Mouse (Mus musculus) right cerebral cortex, postnatal 10 days (tissue): ENCODE measurements around the gene Dip2b.

Source experiments
- DNase-seq, 2 experiments: peaks; one replicate each; pipeline ENCODE4 v3.0.0; 2021; ENCODE audit warnings: low spot score in 2 of 2

Gene Dip2b

DNA sequence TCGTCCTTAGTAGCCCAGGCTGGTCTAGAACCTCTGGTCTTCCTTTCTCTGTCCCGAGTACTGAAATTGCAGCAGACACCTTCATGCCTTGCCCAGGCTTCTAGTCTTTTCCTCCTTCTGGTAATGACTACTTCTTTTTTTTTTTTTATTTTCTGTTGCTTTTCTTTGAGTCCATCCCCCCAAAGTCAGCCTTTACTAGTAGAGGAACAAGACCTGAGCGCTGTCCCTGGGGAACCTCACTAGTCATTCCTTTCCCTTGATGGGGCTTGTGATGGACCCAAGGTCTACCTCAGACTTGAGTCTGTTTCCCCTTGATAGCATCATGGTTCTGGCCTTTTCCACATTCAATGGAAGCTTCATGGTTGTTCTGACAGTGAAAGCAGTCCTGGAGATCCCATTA lies 179.6 kb downstream of the Dip2b start:
- no peak for DNase-seq

DNA sequence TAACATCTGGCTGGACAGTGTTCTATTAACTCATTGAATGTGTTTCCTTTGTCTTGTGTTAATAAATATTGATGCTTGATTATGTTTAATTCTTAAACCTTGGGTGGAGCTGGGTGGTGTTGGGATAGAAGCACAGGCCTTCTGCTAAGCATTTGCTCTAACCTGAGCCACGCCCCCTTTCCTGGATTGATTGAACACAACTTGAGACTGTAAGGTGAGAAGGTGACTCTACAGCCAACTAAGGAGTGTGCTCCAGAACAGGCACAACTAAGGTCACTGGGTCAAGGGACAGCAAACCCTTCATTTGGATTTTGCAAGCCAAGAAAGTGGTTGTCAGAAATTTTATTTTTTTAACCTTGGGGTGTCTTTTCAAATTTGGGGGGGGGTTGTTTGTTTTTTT lies 180.9 kb downstream of the Dip2b start:
- no peak for DNase-seq

DNA sequence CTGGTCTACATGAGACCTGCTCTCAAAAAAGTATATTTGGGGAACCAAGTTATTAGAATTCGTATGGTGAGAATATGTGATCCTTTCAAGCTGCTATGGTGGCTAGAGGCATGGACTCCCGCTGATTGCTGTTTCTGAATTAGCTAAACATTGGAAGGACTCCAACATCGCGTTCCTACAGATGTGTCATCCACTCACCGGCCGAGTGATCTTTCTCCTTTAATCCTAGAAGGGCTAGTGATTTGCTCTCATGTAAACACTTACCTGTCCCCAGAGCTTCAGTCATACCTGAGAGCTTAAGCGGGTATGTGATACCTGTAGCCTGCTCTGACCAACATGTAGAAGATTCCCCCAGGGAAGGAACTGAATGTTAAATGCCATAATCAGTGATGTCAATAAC lies 182.5 kb downstream of the Dip2b start:
- DNase-seq: no peak

DNA sequence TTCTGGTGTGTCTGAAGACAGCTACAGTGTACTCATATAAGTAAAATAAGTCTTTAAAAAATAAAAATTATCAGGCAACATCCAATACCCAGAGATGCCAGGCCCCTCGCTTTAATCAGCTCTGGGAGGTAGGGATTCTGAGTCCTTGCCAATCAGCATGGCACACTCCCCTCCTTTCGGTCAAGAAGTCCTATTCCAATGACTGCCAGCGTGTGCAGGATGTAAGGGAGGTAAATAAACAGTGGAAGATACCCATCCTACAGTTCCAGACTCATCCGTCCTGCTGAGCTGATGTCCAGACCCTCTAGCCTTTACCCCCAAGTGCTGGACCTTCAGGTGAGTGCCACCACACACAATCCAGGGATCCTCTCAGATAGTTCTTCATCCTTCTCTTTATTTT lies 186.9 kb downstream of the Dip2b start:
- no peak for DNase-seq

DNA sequence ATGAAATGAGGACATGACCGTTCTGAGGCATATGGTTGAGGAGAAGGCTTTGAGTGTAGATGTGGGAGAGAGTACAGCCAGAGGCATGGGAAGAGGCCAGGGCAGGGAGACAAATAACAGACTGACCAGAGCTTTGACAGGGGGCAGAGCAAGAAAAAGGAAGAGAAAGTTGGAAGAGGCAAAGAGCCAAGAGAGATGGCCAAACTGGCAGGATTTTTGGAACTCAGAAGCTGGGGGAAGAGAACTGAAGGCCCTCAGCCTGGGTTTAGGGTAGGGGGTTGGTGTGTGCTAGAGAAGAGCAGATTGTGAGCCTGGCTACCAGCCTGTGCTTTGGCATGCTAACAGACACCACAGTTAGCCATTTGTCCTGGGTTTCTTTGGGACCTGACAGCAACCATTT lies 187.4 kb downstream of the Dip2b start:
- peak; percentile 53 to 56 for DNase-seq

DNA sequence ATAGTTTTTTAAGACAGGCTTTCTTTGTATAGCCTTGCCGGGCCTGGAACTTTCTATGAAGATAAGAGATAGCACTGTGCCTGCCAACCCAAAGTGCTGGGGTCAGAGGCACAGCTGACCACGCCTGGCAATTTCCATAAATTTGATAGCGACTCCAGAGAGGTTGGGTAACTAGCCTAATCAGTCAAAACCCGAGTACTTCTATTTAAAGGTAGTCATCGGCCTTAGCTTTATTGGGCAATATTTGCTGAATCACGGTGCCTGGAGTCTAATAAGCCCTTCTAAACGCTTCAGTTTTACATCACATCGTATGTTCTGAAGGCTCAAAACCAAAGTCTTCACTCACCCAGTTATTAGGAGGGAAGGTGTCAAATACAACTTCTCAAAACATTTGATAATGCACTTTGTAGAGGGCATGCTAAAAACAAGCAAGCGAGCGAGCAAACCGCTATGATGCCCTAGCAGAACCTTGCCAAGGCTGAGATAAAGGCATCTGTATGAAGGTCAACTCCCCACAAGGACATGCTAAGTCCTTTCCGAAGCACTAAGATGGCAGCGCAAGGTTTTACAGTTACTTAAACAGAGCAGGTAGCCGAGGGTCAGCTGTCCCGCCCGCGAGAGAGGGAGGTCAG lies 188.7 kb downstream of the Dip2b start:
- no peak for DNase-seq

DNA sequence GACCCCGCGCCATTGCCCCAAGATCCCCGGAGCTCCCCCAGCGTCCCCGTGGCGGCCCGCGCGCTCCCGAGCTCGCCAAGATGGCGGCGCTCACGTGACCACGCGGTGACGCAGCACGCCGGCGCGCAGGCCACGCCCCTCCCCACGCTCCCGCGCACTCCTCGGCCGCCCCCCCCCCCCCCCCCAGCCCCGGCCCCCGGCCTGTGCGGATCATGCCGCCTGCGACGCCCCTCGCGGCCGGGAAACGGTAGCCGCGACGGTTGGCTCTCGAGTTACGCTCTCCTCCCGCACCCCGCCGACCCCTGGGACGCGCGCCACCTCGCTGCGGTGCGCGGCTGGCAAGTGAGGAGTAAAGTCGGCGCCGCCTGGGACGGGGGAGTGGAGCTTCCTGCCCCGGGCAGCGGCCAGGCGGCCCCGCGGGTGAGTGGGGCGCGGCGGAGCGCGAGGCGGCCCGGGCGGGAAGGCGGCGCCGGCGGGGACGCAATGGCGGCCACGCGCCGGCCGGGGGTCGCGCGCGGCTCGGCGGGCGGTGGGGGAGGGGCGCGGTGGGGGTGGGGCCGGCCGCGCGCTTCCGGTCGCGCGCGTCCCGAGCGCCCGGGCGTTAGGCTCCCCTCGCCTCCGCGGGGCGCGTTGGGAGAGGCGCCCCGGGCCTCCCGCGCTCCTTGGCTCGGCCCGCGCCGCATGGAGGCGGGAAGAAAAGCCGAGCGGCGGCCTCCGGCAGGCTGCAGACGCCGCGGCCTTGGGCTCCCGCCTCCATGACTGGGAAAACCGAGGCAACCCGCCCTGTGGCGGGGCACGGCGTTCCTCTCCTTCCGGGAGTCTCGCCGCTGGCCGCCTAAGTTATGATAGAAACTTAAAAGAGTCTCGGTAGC lies 189.4 kb downstream of the Dip2b start, which contains the start of gene Atf1:
Gene Atf1 (plus strand): TSS at position 157 of the 872 bp plus-strand sequence.
- DNase-seq: peak; percentile 93 to 94

DNA sequence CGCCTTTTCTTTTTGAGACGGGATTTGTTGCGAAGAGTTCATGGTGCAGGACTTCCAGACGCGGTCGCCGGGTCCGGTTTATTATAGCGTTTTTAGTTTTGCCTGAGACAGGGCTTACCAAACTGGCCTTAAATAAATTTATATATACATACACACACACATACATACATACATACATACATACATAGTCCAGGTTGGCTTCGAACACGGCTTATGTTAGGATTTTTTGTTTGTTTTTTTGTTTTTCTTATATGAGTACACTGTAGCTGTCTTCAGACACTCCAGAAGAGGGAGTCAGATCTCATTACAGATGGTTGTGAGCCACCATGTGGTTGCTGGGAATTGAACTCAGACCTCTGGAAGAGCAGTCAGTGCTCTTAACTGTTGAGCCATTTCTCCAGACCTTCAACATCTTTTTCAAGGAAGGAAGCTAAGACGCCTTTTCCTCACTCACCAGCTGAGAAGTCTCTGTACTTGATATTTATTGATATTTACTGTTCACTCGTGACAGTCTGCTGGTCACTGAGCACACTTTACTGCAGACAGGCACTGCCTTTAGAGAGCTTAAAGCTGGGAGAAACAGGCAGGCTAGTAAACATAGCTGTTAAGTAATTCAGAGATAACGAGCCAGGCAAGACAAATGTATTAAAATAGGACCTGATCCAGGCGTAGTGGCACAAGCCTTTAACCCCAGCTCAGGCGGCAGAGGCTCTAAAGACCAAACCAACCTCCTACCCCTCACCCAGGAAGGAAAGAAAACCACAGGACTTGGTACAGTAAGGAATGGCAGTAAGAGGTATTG lies 190.3 kb downstream of the Dip2b start:
- no peak for DNase-seq

DNA sequence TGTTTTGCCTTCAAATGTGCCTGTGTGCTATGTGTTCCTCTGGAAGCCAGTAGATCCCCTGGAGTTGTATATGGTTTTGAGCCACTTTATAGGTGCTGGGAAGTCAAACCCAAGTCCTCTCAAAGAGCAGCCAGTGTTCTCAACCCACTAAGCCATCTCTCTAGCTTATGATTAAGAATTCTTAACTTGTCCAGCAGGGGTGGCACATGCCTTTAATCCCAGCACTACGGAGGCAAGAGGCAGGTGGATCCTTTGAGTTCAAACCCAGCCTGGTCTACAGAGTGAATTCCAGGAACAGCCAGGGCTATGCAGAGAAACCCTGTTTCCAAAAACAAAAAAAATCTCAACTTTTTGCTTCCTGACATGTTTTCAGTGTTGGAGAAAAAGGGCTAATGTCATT lies 192.2 kb downstream of the Dip2b start:
- DNase-seq: no peak

DNA sequence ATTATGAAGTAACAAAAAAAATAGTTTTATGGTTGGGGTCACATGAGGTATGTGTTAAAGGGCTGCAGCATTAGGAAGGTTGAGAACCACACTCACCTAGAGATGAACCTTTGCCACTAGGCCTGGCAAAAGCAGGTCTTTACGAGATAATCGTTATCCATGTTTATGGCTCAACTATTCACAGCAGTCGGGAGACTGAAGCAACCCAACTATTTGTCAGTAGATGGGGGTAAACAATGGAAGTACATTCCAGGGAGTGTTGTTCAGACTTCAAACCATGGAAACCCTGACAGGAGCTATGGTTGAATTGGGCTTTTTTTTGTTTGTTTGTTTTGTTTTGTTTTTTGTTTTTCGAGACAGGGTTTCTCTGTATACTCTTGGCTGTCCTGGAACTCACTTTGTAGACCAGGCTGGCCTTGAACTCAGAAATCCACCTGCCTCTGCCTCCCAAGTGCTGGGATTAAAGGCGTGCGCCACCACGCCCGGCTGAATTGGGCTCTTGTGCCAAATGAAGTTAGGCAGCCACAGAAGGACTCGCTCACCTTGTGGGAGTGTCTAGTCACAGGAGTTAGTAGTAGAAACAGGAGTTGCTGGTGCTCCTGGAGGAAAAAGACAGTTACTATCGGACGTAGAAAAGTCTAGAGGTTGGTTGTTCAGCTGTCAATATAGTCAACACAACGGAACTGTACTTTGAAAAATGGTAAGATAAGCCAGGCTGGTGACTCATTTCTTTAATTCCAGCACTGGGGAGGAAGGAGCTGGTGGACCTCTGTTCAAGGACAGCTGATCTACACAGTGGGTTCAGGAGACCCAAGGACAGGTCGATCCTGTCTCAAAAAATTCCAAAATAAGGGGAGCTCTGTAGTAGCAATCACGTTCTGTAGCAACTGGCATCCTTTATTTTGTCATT lies 193.4 kb downstream of the Dip2b start:
- DNase-seq: no peak

DNA sequence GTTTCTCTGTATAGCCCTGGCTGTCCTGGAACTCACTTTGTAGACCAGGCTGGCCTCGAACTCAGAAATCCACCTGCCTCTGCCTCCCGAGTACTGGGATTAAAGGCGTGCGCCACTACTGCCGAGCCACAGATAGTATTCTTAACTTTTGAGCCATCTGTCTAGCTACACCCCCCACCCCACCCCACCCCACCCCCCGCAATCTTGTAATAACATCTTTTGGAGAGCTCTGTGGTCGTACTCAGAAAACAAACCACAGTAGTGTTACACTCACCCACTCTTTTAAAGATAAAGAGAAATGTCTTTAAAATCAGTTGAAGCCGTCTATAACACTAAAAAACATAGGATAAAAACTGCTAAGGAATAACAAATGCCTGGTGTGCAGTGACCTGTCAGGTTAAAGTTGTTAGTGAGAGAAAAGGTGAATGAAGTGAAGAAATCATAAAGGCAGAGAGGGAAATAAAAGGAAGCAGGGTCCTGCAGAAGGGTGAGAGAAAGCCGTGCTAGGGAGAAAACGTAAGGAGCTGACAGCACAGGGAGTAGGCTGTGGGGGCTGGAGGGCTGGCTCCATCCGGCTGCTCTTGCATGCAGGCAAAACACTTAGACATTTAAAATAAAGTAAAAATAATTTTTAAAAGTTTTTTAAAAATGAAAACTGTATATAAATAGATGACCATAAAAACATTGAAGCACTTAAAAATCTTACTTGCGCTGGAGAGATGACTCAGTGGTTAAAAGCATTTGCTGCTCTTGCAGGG lies 196.9 kb downstream of the Dip2b start:
- DNase-seq: no peak

DNA sequence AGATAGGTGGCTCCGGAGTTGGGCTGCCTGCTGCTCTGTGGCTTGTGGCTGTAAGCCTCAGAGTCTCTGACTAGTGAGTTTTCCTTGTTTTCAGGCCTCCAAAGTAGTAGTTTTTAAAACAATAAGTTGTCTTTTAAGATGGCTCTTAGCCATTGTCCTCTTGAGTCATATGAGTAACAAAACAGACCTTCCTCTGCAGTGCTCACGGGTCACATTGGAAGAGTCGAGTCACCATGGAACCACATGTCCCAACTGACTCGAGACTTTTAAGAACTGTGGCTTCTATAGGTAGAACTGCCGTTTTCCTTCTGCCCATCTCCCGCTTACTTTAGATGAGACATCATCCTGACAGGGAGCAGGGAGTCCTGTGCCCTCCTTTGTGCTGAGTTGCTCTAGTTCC lies 198.5 kb downstream of the Dip2b start:
- DNase-seq: no peak

DNA sequence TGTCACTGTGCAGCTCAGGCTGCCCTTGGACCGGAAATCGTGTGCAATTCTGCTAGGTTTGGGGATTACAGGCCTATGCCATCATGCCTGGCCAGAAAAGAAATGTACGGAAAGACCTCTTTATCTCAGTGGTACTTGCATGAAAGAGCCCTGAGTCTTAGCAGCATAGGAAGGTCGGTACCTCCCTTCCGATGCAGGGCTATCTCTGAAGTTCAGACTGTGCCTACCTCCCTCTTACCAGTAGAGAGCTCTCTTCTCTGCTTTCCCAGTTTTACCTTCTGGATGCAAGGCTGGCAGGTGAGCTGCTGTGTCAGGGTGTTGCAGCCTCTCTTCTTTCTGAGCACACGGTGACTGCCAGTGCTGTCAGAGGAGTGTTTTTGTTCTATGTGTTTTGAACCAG lies 203.3 kb downstream of the Dip2b start:
- DNase-seq: no peak

DNA sequence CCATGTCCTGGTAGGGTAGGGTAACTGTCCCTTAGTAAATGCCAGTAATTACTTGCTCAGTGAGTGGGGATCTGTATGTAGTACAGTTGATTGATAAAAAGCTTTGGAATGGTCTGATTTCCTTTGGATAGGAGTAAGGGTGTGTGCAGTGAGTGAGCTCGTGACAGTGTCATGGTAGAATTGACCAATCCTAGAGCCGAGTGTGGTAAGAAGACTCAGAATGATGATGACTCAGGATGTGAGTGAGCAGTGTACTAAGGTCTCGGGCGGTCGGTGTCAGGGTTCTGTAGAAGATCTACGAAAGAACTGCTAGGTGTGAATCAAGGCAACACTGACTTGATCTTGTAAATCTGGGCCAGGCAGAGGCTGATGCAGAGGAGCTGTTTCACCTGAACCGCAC lies 207.5 kb downstream of the Dip2b start:
- DNase-seq: no peak

DNA sequence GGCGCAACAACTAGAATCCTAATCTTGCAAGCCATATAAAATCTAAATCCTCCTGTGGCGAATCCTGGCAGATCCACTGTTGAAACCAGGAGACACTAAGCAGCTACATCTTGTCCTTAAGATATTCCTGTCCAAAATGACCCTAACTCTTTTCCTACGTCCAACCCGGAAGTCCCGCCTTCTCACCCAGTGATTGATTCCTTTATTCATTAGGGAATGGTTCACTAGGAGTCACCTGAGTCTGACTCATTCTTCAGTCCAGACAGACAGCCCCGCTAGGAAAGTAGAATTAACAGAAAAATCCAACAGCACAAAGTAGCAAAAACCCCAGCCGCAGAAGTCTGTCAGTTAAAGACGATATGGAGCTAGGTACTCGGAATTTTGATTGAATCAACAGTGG lies 208.8 kb downstream of the Dip2b start:
- no peak for DNase-seq

DNA sequence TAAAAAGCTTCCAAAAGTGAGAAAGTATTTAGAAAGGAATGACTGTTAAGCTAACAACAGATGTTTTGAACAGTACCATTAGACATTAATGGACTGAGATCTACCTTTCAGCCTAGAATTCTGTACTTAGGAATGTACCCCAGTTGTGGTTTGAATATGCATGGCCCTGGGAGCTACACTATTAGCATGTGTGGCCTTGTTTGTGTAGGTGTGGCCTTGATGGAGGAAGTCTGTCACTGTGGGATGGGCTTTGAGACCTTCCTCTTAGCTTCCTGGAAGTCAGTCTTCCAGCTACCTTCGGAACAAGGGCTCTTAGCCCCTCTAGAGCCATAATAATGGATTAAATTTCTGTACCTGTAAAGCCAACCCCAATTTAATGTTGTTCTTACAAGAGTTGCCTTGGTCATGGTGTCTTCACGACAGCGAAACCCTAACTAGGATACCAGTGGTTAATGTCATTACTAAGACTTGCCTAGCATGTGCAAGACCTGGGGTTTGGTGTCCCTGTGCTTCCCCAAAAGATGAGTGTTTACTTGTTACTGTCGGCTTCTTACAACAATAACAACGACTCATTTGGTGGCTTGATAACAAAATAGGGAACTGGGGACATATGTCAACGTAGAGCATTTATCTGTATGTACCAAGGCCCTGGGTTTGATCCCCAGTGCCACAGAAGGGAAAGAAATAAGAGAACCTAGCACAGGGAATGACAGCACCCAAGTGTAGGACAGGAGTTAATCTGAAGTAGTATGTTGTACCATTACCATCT lies 210.4 kb downstream of the Dip2b start:
- no peak for DNase-seq

DNA sequence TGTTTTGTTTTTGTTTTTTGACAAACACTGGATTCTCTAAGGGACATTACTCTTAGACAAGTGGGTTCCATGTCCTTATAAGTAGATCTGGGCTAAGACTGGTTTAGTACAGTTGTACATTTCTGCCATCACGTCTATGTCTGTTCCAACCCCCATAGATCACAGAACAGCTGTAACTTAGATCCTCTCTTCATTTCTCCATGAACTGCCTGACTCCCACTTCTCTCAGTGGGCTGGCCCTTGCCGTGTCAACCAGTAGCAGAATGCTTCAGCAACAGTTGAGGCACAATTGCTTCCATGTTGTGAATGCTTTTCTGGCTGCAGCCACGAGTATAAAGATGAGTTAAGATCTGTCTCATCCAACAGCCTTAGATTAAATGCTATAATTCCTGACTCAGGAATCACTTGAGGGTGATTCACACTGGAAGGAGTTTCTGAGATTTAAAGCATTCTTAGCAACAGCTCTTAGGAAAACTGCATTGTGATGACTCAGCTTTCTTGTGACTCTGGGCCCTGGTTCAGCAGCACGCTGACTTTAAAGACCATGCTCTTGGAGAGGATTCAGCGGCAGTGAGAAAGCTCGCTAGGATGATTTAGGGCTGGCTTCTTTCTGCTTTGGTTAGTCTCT lies 212.8 kb downstream of the Dip2b start:
- no peak for DNase-seq

DNA sequence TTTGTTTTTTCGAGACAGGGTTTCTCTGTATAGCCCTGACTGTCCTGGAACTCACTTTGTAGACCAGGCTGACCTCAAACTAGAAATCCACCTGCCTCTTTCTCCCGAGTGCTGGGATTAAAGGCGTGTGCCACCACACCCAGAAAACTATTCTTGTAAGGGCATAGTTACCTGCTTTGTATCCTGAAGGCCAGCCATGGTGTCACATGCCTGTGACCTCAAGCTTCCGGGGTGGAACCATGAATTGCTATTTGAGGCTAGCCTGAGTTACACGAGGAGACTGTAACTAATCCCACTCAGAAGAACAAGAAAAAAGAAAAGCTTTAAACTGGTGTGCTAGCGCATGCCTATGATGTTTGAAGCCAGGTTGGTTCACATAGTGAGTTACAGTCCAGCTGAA lies 217.9 kb downstream of the Dip2b start:
- DNase-seq: no peak

DNA sequence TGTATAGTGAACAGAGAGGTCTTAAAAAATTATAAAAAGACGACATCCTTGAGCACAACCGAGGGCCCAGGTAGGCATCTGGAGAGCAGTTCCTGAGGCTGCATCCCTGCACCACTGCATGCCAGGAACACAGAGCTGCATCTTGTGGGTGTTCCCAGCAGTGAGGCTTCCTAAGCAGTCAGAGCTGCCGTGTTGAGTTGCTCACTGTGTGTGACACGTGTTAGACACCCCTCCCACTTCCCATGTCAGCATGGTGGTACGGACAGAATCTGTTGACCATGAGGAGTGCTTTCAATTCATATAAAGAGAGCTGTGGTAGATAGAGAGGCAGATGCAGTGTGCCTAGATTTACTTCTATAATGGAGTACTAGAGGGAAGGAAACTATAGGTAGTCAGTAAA lies 218.8 kb downstream of the Dip2b start:
- no peak for DNase-seq
